Comparison of ENCODE assay signal across 22 mouse cellular contexts in genomic region chr9:75618836-75619400, GRCm38 (mm10). TPM values are rescaled to one million over a fixed set of nuclear protein-coding genes. Genes with fewer than 3 reads are reported as not detected.
A peak's percentile ranks its signal among the peaks of the same experiment; 100 is the strongest.
DNase-seq lines count a peak whose midpoint lies in the region; ATAC-seq lines count a peak whose summit lies in the region.
"Had no signal": no experiment of that assay in that cellular context is flagged by ENCODE, and none has a peak within 500 bp of the region (broad histone marks: within the 10 kb centered on the region; RNA-seq: fewer than 3 reads in every experiment).

No protein-coding gene starts in this region.

- WGBS in forebrain, embryonic 13.5 days, result 85% methylated on average over 6 of the region's 6 CpGs
- 92% methylated on average over 6 of the region's 6 CpGs for WGBS in forebrain, embryonic 16.5 days
- 69% methylated on average over 6 of the region's 6 CpGs for WGBS in kidney, embryonic 14.5 days
- WGBS in midbrain, embryonic 13.5 days, result 83% methylated on average over 6 of the region's 6 CpGs
- 82% methylated on average over 6 of the region's 6 CpGs for WGBS in midbrain, embryonic 11.5 days
- 89% methylated on average over 6 of the region's 6 CpGs for WGBS in neural tube, embryonic 15.5 days

- no peak overlapping the region for H3K9ac ChIP-seq in forebrain, embryonic 13.5 days
- H3K9ac ChIP-seq in forebrain, embryonic 16.5 days (replicated peaks; ENCODE audit: low read depth, low read length), result no peak overlapping the region
- no peak overlapping the region for H3K9ac ChIP-seq in kidney, embryonic 14.5 days (ENCODE audit: low read depth, low read length)
- H3K9ac ChIP-seq in midbrain, embryonic 13.5 days (replicated peaks), result no peak overlapping the region
- H3K9ac ChIP-seq in midbrain, embryonic 11.5 days (ENCODE audit: low read length), result no peak overlapping the region
- H3K9ac ChIP-seq in neural tube, embryonic 15.5 days (replicated peaks), result no peak overlapping the region
- H3K9ac ChIP-seq: heart, embryonic 13.5 days; limb, embryonic 13.5 days; liver, embryonic 14.5 days; neural tube, embryonic 12.5 days had no signal

- H3K4me1 ChIP-seq in forebrain, embryonic 13.5 days, result no peaks in the 10 kb centered on the region
- no peaks in the 10 kb centered on the region for H3K4me1 ChIP-seq in forebrain, embryonic 16.5 days (replicated peaks; ENCODE audit: control insufficient read depth, insufficient read depth, low read length)
- no peaks in the 10 kb centered on the region for H3K4me1 ChIP-seq in kidney, embryonic 14.5 days (ENCODE audit: control insufficient read depth, insufficient read depth, low read length)
- H3K4me1 ChIP-seq in midbrain, embryonic 13.5 days (replicated peaks), result no peaks in the 10 kb centered on the region
- no peaks in the 10 kb centered on the region for H3K4me1 ChIP-seq in midbrain, embryonic 11.5 days (ENCODE audit: control insufficient read depth, insufficient read depth, low read length)
- H3K4me1 ChIP-seq in neural tube, embryonic 15.5 days, result no peaks in the 10 kb centered on the region
- H3K4me1 ChIP-seq: heart, embryonic 13.5 days; neural tube, embryonic 12.5 days had no signal

- no peaks in the 10 kb centered on the region for H3K36me3 ChIP-seq in forebrain, embryonic 13.5 days (ENCODE audit: poor library complexity, severe bottlenecking)
- H3K36me3 ChIP-seq in forebrain, embryonic 16.5 days (ENCODE audit: control insufficient read depth, insufficient read depth), result no peaks in the 10 kb centered on the region
- H3K36me3 ChIP-seq in kidney, embryonic 14.5 days (ENCODE audit: control insufficient read depth, insufficient read depth, low read length), result no peaks in the 10 kb centered on the region
- no peaks in the 10 kb centered on the region for H3K36me3 ChIP-seq in midbrain, embryonic 13.5 days
- no peaks in the 10 kb centered on the region for H3K36me3 ChIP-seq in midbrain, embryonic 11.5 days (ENCODE audit: control insufficient read depth, insufficient read depth, low read length)
- H3K36me3 ChIP-seq in neural tube, embryonic 15.5 days, result no peaks in the 10 kb centered on the region
- H3K36me3 ChIP-seq: heart, embryonic 13.5 days; limb, embryonic 13.5 days; neural tube, embryonic 12.5 days had no signal

- DNase-seq in kidney, adult 18-20 months, result no peak
- DNase-seq in midbrain, embryonic 11.5 days (ENCODE audit: low spot score, missing footprints), result no peak
- DNase-seq in yolk sac, embryonic 10.5 days (ENCODE audit: low spot score), result no peak
- DNase-seq: adrenal gland, postnatal 10 days; cerebellum, adult 9-10 months; kidney, postnatal 4 days; layer of hippocampus, adult 9-11 months; lung, postnatal 10 days; thymus, adult 18-20 months; thymus, postnatal 4 days had no signal

- no peak overlapping the region for H3K27ac ChIP-seq in forebrain, embryonic 13.5 days
- H3K27ac ChIP-seq in forebrain, embryonic 16.5 days (ENCODE audit: low read length), result no peak overlapping the region
- H3K27ac ChIP-seq in kidney, embryonic 14.5 days (ENCODE audit: low read depth, low read length), result no peak overlapping the region
- no peak overlapping the region for H3K27ac ChIP-seq in midbrain, embryonic 13.5 days
- H3K27ac ChIP-seq in midbrain, embryonic 11.5 days (ENCODE audit: low read depth, low read length), result no peak overlapping the region
- no peak overlapping the region for H3K27ac ChIP-seq in neural tube, embryonic 15.5 days (replicated peaks)
- H3K27ac ChIP-seq: heart, embryonic 13.5 days; left cerebral cortex, adult 2 months; limb, embryonic 13.5 days; liver, embryonic 14.5 days; neural tube, embryonic 12.5 days had no signal

- 0 out of 2 replicates have a peak, but pooled peaks cover 2% of the 10 kb centered on the region for H3K27me3 ChIP-seq in forebrain, embryonic 13.5 days
- H3K27me3 ChIP-seq in forebrain, embryonic 16.5 days (replicated peaks; ENCODE audit: control insufficient read depth, insufficient read depth, low read length), result no peaks in the 10 kb centered on the region
- no peaks in the 10 kb centered on the region for H3K27me3 ChIP-seq in kidney, embryonic 14.5 days (ENCODE audit: control insufficient read depth, insufficient read depth, low read length)
- peaks cover 4% of the 10 kb centered on the region for H3K27me3 ChIP-seq in midbrain, embryonic 13.5 days
- no peaks in the 10 kb centered on the region for H3K27me3 ChIP-seq in midbrain, embryonic 11.5 days (ENCODE audit: control insufficient read depth, insufficient read depth, low read length)
- no peaks in the 10 kb centered on the region for H3K27me3 ChIP-seq in neural tube, embryonic 15.5 days (replicated peaks)
- H3K27me3 ChIP-seq: limb, embryonic 13.5 days; neural tube, embryonic 12.5 days; Patski had no signal

- H3K4me3 ChIP-seq in forebrain, embryonic 13.5 days, result no peak overlapping the region
- H3K4me3 ChIP-seq in forebrain, embryonic 16.5 days (replicated peaks; ENCODE audit: low read length), result no peak overlapping the region
- no peak overlapping the region for H3K4me3 ChIP-seq in kidney, embryonic 14.5 days (ENCODE audit: low read length)
- H3K4me3 ChIP-seq in midbrain, embryonic 13.5 days (replicated peaks), result no peak overlapping the region
- H3K4me3 ChIP-seq in midbrain, embryonic 11.5 days (ENCODE audit: low read depth, low read length), result no peak overlapping the region
- no peak overlapping the region for H3K4me3 ChIP-seq in neural tube, embryonic 15.5 days (replicated peaks)
- H3K4me3 ChIP-seq: heart, embryonic 13.5 days; left cerebral cortex, adult 2 months; limb, embryonic 13.5 days; neural tube, embryonic 12.5 days had no signal

- ATAC-seq in forebrain, embryonic 13.5 days, result 0 out of 2 replicates have a peak, but pooled peaks have one; percentile 6
- no peak for ATAC-seq in forebrain, embryonic 16.5 days
- peak; percentile 51 for ATAC-seq in kidney, embryonic 14.5 days (ENCODE audit: low FRiP score, low TSS enrichment)
- ATAC-seq in midbrain, embryonic 13.5 days, result 0 out of 2 replicates have a peak, but pooled peaks have one; percentile 48
- no peak for ATAC-seq in midbrain, embryonic 11.5 days (ENCODE audit: low FRiP score)
- 0 out of 2 replicates have a peak, but pooled peaks have one; percentile 21 for ATAC-seq in neural tube, embryonic 15.5 days (ENCODE audit: low FRiP score)
- ATAC-seq: intestine, embryonic 16.5 days; Patski had no signal

- H3K9me3 ChIP-seq in forebrain, embryonic 13.5 days (replicated peaks), result peaks cover 3% of the 10 kb centered on the region; the same call in 1 of the 2 replicates
- no peaks in the 10 kb centered on the region for H3K9me3 ChIP-seq in forebrain, embryonic 16.5 days (ENCODE audit: control insufficient read depth, low read length)
- no peaks in the 10 kb centered on the region for H3K9me3 ChIP-seq in kidney, embryonic 14.5 days (ENCODE audit: control insufficient read depth, low read length)
- no peaks in the 10 kb centered on the region for H3K9me3 ChIP-seq in midbrain, embryonic 13.5 days
- H3K9me3 ChIP-seq in midbrain, embryonic 11.5 days (ENCODE audit: control insufficient read depth, low read length), result no peaks in the 10 kb centered on the region
- H3K9me3 ChIP-seq in neural tube, embryonic 15.5 days (replicated peaks), result no peaks in the 10 kb centered on the region
- H3K9me3 ChIP-seq: heart, embryonic 13.5 days; limb, embryonic 13.5 days; neural tube, embryonic 12.5 days had no signal

- no peak overlapping the region for H3K4me2 ChIP-seq in forebrain, embryonic 13.5 days
- no peak overlapping the region for H3K4me2 ChIP-seq in forebrain, embryonic 16.5 days (ENCODE audit: low read length)
- H3K4me2 ChIP-seq in kidney, embryonic 14.5 days (replicated peaks; ENCODE audit: low read depth, low read length), result no peak overlapping the region
- no peak overlapping the region for H3K4me2 ChIP-seq in midbrain, embryonic 13.5 days (replicated peaks)
- no peak overlapping the region for H3K4me2 ChIP-seq in midbrain, embryonic 11.5 days
- no peak overlapping the region for H3K4me2 ChIP-seq in neural tube, embryonic 15.5 days
- H3K4me2 ChIP-seq: heart, embryonic 13.5 days; limb, embryonic 13.5 days; neural tube, embryonic 12.5 days had no signal

RNA-seq across cellular contexts. Expression of gene Lysmd2, which starts 6.6 kb away (rescaled TPM):
- polyA plus RNA-seq in forebrain, embryonic 13.5 days (2015; fragmentation: Nextera tagmentation; extraction: Ambion mirVana), result 16.0 and 16.3 TPM in 2 replicates
- 26.7 and 28.2 TPM in 2 replicates for polyA plus RNA-seq in forebrain, embryonic 16.5 days (2015; fragmentation: Nextera tagmentation; extraction: Ambion mirVana)
- polyA plus RNA-seq in kidney, embryonic 14.5 days (2014; fragmentation: Nextera tagmentation; extraction: Ambion mirVana), result 36.2 and 43.7 TPM in 2 replicates
- polyA plus RNA-seq in midbrain, embryonic 13.5 days (2015; fragmentation: Nextera tagmentation; extraction: Ambion mirVana), result 17.9 and 18.3 TPM in 2 replicates
- 12.1 and 14.8 TPM in 2 replicates for polyA plus RNA-seq in midbrain, embryonic 11.5 days (2014; fragmentation: Nextera tagmentation; extraction: Ambion mirVana)
- polyA plus RNA-seq in neural tube, embryonic 15.5 days (2015; fragmentation: Nextera tagmentation; extraction: Ambion mirVana), result 33.8 and 39.5 TPM in 2 replicates

RNA-seq across cellular contexts. Expression of gene Tmod2, which starts 7.8 kb away (rescaled TPM):
- polyA plus RNA-seq in forebrain, embryonic 13.5 days (2015; fragmentation: Nextera tagmentation; extraction: Ambion mirVana), result 143 and 157 TPM in 2 replicates
- polyA plus RNA-seq in forebrain, embryonic 16.5 days (2015; fragmentation: Nextera tagmentation; extraction: Ambion mirVana), result 252 and 274 TPM in 2 replicates
- polyA plus RNA-seq in kidney, embryonic 14.5 days (2014; fragmentation: Nextera tagmentation; extraction: Ambion mirVana), result 17.6 and 22.8 TPM in 2 replicates
- 190 and 217 TPM in 2 replicates for polyA plus RNA-seq in midbrain, embryonic 13.5 days (2015; fragmentation: Nextera tagmentation; extraction: Ambion mirVana)
- polyA plus RNA-seq in midbrain, embryonic 11.5 days (2014; fragmentation: Nextera tagmentation; extraction: Ambion mirVana), result 63.2 and 70.7 TPM in 2 replicates
- 252 and 283 TPM in 2 replicates for polyA plus RNA-seq in neural tube, embryonic 15.5 days (2015; fragmentation: Nextera tagmentation; extraction: Ambion mirVana)

RNA-seq across cellular contexts. Expression of gene Tmod3, which starts 59.5 kb away (rescaled TPM):
- polyA plus RNA-seq in forebrain, embryonic 13.5 days (2015; fragmentation: Nextera tagmentation; extraction: Ambion mirVana), result 101 TPM in 2 replicates
- 107 and 113 TPM in 2 replicates for polyA plus RNA-seq in forebrain, embryonic 16.5 days (2015; fragmentation: Nextera tagmentation; extraction: Ambion mirVana)
- polyA plus RNA-seq in kidney, embryonic 14.5 days (2014; fragmentation: Nextera tagmentation; extraction: Ambion mirVana), result 97.1 and 144 TPM in 2 replicates
- polyA plus RNA-seq in midbrain, embryonic 13.5 days (2015; fragmentation: Nextera tagmentation; extraction: Ambion mirVana), result 74.2 and 77.6 TPM in 2 replicates
- polyA plus RNA-seq in midbrain, embryonic 11.5 days (2014; fragmentation: Nextera tagmentation; extraction: Ambion mirVana), result 97.4 and 105 TPM in 2 replicates
- 68.1 and 77.0 TPM in 2 replicates for polyA plus RNA-seq in neural tube, embryonic 15.5 days (2015; fragmentation: Nextera tagmentation; extraction: Ambion mirVana)

Comparison
In these comparisons a context has a peak if more than half of its experiments do, and no peak if none do; other contexts are left out.
1. ATAC-seq: peak in forebrain, embryonic 13.5 days (single experiment), kidney, embryonic 14.5 days (single experiment), midbrain, embryonic 13.5 days (single experiment) and neural tube, embryonic 15.5 days (single experiment); none in forebrain, embryonic 16.5 days (single experiment) and midbrain, embryonic 11.5 days (single experiment).